Mouse (Mus musculus) intestine, embryonic 15.5 days (tissue): ENCODE measurements around the gene Tnk1. TPM values are rescaled to one million over a fixed set of nuclear protein-coding genes. Genes with fewer than 3 reads are reported as not detected.

Experiments used
- ATAC-seq: fragments of 200-750 bp; cut with Nextera tagmentation; 2 replicates; pipeline ENCODE4 v1.8.0; 2017; ENCODE audit warnings: moderate TSS enrichment, moderate library complexity
- H3K27ac ChIP-seq: fragments of 300-500 bp; sonication (generic); 2 replicates; pipeline ENCODE4 v1.5.1; 2015; ENCODE audit warnings: mild to moderate bottlenecking, inconsistent platforms
- H3K27me3 ChIP-seq: fragments of 300-500 bp; sonication (generic); replicated peaks from 2 replicates; pipeline ENCODE4 v1.6.1; 2015; ENCODE audit warnings: inconsistent platforms
- H3K36me3 ChIP-seq: fragments of 300-500 bp; sonication (generic); 2 replicates; pipeline ENCODE4 v1.6.1; 2015; ENCODE audit warnings: inconsistent platforms
- H3K4me1 ChIP-seq: fragments of 300-500 bp; sonication (generic); replicated peaks from 2 replicates; pipeline ENCODE4 v1.6.1; 2015; ENCODE audit warnings: inconsistent platforms
- H3K4me2 ChIP-seq: fragments of 300-500 bp; sonication (generic); replicated peaks from 2 replicates; pipeline ENCODE4 v1.6.1; 2015; ENCODE audit warnings: mild to moderate bottlenecking, inconsistent platforms
- H3K4me3 ChIP-seq: fragments of 300-500 bp; sonication (generic); replicated peaks from 2 replicates; pipeline ENCODE4 v1.5.1; 2015; ENCODE audit warnings: inconsistent platforms
- H3K9ac ChIP-seq: fragments of 300-500 bp; sonication (generic); 2 replicates; pipeline ENCODE4 v1.6.1; 2015; ENCODE audit warnings: inconsistent platforms
- H3K9me3 ChIP-seq: fragments of 300-500 bp; sonication (generic); 2 replicates; pipeline ENCODE4 v1.6.1; 2016; ENCODE audit warnings: inconsistent platforms
- WGBS: fragments of 180-500 bp; shearing (Covaris S2); methylation state at CpG from one replicate; pipeline ENCODE4 v1.1.7; 2015; 5-methylcytosine and 5-hydroxymethylcytosine counted together
- polyA plus RNA-seq: library from polyadenylated mRNA; unstranded; fragments of >200 nt; fragmentation: Nextera tagmentation; extraction: Ambion mirVana; gene quantifications from 2 replicates; pipeline ENCODE4 v1.2.1, GENCODE M21; 2015

Tnk1 gene
- polyA plus RNA-seq, 1 experiment from 2014 or later, result 14.4 TPM

DNA sequence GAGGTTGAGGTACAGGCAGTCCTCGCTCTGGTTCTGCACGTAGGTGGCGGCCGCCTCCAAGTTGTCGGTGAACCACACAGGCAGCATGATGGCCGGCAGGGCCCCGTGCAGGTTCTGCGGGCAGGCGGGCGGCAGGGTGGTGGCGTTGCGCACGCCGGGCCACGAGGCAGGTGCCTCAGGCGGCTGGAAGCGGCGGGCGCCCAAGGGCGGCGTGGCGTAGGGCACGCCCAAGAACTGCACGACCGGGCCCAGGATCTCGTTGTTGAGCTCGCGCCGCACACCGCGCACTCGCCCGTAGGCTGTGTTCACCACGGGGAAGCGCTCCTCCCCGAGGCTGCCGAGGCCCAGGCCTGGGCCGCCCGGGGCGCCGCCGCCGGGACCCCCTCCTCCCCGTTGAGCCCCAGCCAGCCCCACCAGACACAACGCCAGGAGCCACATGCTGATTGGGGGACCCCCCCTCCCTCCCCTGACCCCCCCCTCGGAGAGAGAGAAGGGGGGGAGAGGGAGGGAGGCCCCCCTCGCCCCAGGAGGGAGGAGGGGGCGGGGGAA, 24.5 kb downstream of the Tnk1 start:
- Histone ChIP-seq H3K9me3 (no peaks in the 10 kb centered on the region), H3K27me3 (no peaks in the 10 kb centered on the region), H3K27ac (no peak overlapping the region), H3K9ac (peak overlapping the region; percentile 45), H3K4me2 (peak overlapping the region; percentile 92), H3K4me1 (peaks cover 33% of the 10 kb centered on the region), H3K4me3 (peak overlapping the region; percentile 40), H3K36me3 (no peaks in the 10 kb centered on the region)
- 11% methylated on average over 42 of the region's 48 CpGs for WGBS
- peak; percentile 3; the same call in 1 of the 2 replicates for ATAC-seq

GRCm38 (mm10) chr11:69833554-69833953, 25.0 kb downstream of the Tnk1 start:
- 73% methylated on average over 8 of the region's 8 CpGs for WGBS
- Histone ChIP-seq H3K4me2 (peak overlapping the region; percentile 92), H3K9ac (peak overlapping the region; percentile 45; the same call in 1 of the 2 replicates), H3K27me3 (no peaks in the 10 kb centered on the region), H3K4me1 (peaks cover 32% of the 10 kb centered on the region), H3K36me3 (no peaks in the 10 kb centered on the region), H3K4me3 (peak overlapping the region; percentile 40), H3K27ac (no peak overlapping the region), H3K9me3 (no peaks in the 10 kb centered on the region)
- no peak for ATAC-seq

- H3K9me3 ChIP-seq, result no peaks in the 10 kb centered on the region
- no peak overlapping the region for H3K4me3 ChIP-seq
- peaks cover 2% of the 10 kb centered on the region for H3K4me1 ChIP-seq
- ATAC-seq, result peak; percentile 37; the same call in 1 of the 2 replicates
- H3K9ac ChIP-seq, result no peak overlapping the region
- no peak overlapping the region for H3K27ac ChIP-seq
- peaks cover 21% of the 10 kb centered on the region for H3K36me3 ChIP-seq
- WGBS, result 73% methylated on average over 5 of the region's 5 CpGs
- no peaks in the 10 kb centered on the region for H3K27me3 ChIP-seq
- H3K4me2 ChIP-seq, result no peak overlapping the region
Measured at GRCm38 (mm10) chr11:69828832-69829231, 29.7 kb downstream of the Tnk1 start.

- Histone ChIP-seq H3K27me3 (no peaks in the 10 kb centered on the region), H3K9me3 (no peaks in the 10 kb centered on the region), H3K9ac (no peak overlapping the region), H3K4me3 (no peak overlapping the region), H3K36me3 (peaks cover 21% of the 10 kb centered on the region), H3K27ac (no peak overlapping the region), H3K4me1 (no peaks in the 10 kb centered on the region), H3K4me2 (no peak overlapping the region)
- 83% methylated on average over 2 of the region's 2 CpGs for WGBS
- no peak for ATAC-seq
Measured at GRCm38 (mm10) chr11:69823456-69823855, 35.1 kb downstream of the Tnk1 start.

DNA sequence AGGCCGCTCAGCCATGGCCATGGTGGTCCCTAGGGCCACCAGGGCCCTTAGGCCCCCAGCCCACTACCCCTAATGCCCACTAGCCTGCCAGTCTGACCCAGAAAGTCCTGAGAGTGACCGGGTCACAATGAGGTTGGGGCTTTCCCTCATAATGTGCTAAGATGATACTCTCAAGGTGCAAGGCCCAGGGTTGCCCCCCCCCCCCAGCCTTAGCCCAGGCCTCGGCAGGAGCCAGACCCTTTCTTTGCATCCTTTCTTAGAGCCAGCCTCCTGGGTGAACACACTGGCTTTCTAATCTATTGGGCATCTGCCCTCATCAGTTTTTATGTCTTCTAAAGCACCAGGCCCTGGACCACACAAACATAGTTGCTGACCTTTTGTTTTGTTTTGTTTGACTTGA, 36.5 kb downstream of the Tnk1 start, which contains the start of gene Spem1:
TSS of gene Spem1 (minus strand) at position 101 of the 400 bp plus-strand sequence.
- H3K4me1 ChIP-seq, result no peaks in the 10 kb centered on the region
- no peaks in the 10 kb centered on the region for H3K27me3 ChIP-seq
- H3K9me3 ChIP-seq, result no peaks in the 10 kb centered on the region
- WGBS, result 79% methylated on average over 3 of the region's 3 CpGs
- no peak within 1 kb of the TSS for H3K4me2 ChIP-seq
- H3K27ac ChIP-seq, result no peak within 1 kb of the TSS
- H3K4me3 ChIP-seq, result no peak within 1 kb of the TSS
- peaks cover 10% of the 10 kb centered on the region; the same call in 1 of the 2 replicates for H3K36me3 ChIP-seq
- ATAC-seq, result no peak
- no peak within 1 kb of the TSS for H3K9ac ChIP-seq

GRCm38 (mm10) chr11:69818871-69819270, 39.7 kb downstream of the Tnk1 start:
- H3K4me3 ChIP-seq, result no peak overlapping the region
- no peaks in the 10 kb centered on the region for H3K9me3 ChIP-seq
- no peak for ATAC-seq
- no peaks in the 10 kb centered on the region for H3K4me1 ChIP-seq
- H3K27ac ChIP-seq, result no peak overlapping the region
- no peak overlapping the region for H3K4me2 ChIP-seq
- 88% methylated on average over 8 of the region's 8 CpGs for WGBS
- H3K9ac ChIP-seq, result no peak overlapping the region
- H3K27me3 ChIP-seq, result no peaks in the 10 kb centered on the region
- H3K36me3 ChIP-seq, result no peaks in the 10 kb centered on the region

DNA sequence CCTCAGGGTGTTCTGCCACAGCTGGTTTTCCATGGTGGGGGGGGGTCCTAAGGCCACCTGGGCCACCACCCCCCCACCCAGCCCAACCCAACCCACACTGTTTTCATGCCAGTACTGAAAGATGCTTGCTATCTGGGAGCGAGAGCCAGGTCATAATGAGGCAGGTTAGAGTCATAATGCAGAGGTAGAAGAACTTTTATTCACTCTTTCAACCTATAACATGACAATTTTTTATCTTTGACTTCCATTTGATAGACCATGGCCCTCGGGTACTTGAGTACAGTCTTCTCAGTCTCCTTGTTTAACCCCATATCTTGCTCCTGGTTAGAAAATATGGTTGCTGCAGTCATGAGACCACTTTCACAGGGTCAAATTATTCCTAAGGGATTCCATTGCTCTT, 40.2 kb downstream of the Tnk1 start, which contains the start of gene Spem2:
TSS of gene Spem2 (minus strand) at position 101 of the 400 bp plus-strand sequence.
- no peak for ATAC-seq
- Histone ChIP-seq H3K4me2 (no peak within 1 kb of the TSS), H3K9ac (no peak within 1 kb of the TSS), H3K36me3 (no peaks in the 10 kb centered on the region), H3K4me1 (no peaks in the 10 kb centered on the region), H3K9me3 (no peaks in the 10 kb centered on the region), H3K27ac (no peak within 1 kb of the TSS), H3K27me3 (no peaks in the 10 kb centered on the region), H3K4me3 (no peak within 1 kb of the TSS)
- 74% methylated on average over 2 of the region's 2 CpGs for WGBS

- H3K36me3 ChIP-seq, result no peaks in the 10 kb centered on the region
- no peak overlapping the region for H3K9ac ChIP-seq
- H3K4me2 ChIP-seq, result no peak overlapping the region
- H3K27me3 ChIP-seq, result no peaks in the 10 kb centered on the region
- no peaks in the 10 kb centered on the region for H3K4me1 ChIP-seq
- peak; percentile 43 for ATAC-seq
- H3K9me3 ChIP-seq, result no peaks in the 10 kb centered on the region
- H3K4me3 ChIP-seq, result no peak overlapping the region
- 78% methylated on average over 12 of the region's 12 CpGs for WGBS
- no peak overlapping the region for H3K27ac ChIP-seq
Measured at GRCm38 (mm10) chr11:69816520-69816919, 42.0 kb downstream of the Tnk1 start.

- no peak within 1 kb of the TSS for H3K4me2 ChIP-seq
- no peaks in the 10 kb centered on the region for H3K36me3 ChIP-seq
- no peak within 1 kb of the TSS for H3K4me3 ChIP-seq
- ATAC-seq, result no peak
- H3K27me3 ChIP-seq, result no peaks in the 10 kb centered on the region
- WGBS, result 66% methylated on average over 10 of the region's 10 CpGs
- H3K9ac ChIP-seq, result no peak within 1 kb of the TSS
- H3K9me3 ChIP-seq, result no peaks in the 10 kb centered on the region
- no peaks in the 10 kb centered on the region for H3K4me1 ChIP-seq
- no peak within 1 kb of the TSS for H3K27ac ChIP-seq
Measured at GRCm38 (mm10) chr11:69815155-69815554, 43.4 kb downstream of the Tnk1 start, which contains the start of gene Gm39566. Gene Gm39566 (minus strand): TSS chr11:69815298.

DNA sequence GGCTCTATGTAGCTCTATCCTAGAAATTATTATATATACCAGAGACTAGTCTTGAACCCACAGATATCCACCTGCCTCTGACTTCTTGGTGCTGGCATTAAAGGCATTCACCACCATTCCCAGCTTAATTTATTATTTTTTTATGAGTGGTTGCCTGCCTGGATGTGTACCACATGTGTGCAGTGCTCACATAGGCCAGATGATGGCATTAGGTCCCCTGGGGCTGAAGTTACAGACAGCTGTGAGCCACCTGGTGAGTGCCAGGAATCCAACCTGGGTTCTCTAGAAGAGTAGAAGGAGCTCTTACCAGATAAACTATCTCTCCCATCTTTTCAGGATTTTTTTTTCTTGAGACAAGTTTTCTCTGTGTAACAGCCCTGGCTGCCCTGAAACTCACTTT, 48.2 kb downstream of the Tnk1 start:
- H3K9ac ChIP-seq, result no peak overlapping the region
- no peaks in the 10 kb centered on the region for H3K4me1 ChIP-seq
- no peak overlapping the region for H3K4me3 ChIP-seq
- ATAC-seq, result no peak
- no peaks in the 10 kb centered on the region for H3K36me3 ChIP-seq
- no peak overlapping the region for H3K4me2 ChIP-seq
- H3K27ac ChIP-seq, result no peak overlapping the region
- H3K27me3 ChIP-seq, result no peaks in the 10 kb centered on the region; the same call in 1 of the 2 replicates
- H3K9me3 ChIP-seq, result no peaks in the 10 kb centered on the region

DNA sequence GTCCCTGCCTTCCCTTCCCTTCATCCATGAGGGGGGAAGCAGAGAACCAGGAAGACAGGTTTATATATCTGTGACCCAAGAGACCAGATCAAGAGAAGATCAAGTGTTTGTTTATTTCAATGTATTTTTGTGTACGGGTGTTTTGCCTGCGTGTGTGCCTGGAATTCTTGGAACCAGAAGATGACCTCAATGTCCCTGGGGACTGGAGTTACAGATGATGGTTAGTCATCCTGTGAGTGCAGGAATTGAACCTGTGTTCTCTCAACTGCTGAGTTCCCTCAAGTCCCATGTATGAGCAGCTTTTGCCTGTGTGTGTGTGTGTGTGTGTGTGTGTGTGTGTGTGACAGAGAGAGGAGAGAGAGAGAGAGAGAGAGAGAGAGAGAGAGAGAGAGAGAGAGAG, 50.9 kb downstream of the Tnk1 start:
- Histone ChIP-seq H3K9ac (no peak overlapping the region), H3K4me2 (no peak overlapping the region), H3K4me3 (no peak overlapping the region), H3K4me1 (peaks cover 24% of the 10 kb centered on the region), H3K27ac (no peak overlapping the region), H3K9me3 (no peaks in the 10 kb centered on the region), H3K36me3 (no peaks in the 10 kb centered on the region), H3K27me3 (peaks cover 7% of the 10 kb centered on the region; the same call in 1 of the 2 replicates)
- WGBS, result 61% methylated on average over 2 of the region's 2 CpGs
- no peak for ATAC-seq

DNA sequence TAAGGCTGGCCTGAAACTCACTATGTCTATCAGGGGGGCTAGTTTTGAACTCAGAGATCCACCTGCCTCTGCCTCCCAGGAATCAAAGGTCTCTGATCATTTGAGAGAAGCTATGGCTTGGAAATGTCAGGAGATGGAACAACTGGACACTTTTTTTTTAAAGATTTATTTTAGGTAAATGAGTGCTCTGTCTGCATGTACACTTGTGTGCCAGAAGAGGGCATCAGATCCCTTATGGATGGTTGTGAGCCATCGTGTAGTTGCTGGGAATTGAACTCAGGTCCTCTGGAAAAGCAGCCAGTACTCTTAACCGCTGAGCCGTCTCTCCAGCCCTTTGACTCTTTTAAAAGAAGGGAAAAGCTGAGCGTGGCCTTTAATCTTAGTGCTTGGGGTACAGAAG, 52.2 kb downstream of the Tnk1 start:
- Histone ChIP-seq H3K4me3 (no peak overlapping the region), H3K4me2 (no peak overlapping the region), H3K4me1 (peaks cover 36% of the 10 kb centered on the region), H3K27me3 (peaks cover 7% of the 10 kb centered on the region; the same call in 1 of the 2 replicates), H3K27ac (no peak overlapping the region), H3K9me3 (no peaks in the 10 kb centered on the region), H3K36me3 (no peaks in the 10 kb centered on the region), H3K9ac (no peak overlapping the region)
- no peak for ATAC-seq
- WGBS, result 79% methylated on average over 4 of the region's 4 CpGs
